Mouse (Mus musculus) CH12.LX (cell line): Measurements from ENCODE around the gene Ccdc162. TPM values are rescaled to one million over a fixed set of nuclear protein-coding genes. Genes with fewer than 3 reads are reported as not detected.

Experiments used
- DNase-seq: peaks from one replicate; pipeline ENCODE4 v3.0.0-alpha.2; 2013; ENCODE audit errors: extremely low read depth
- H3K27ac ChIP-seq: 2 replicates; pipeline ENCODE4 v1.5.1; 2012; ENCODE audit warnings: low read depth, mild to moderate bottlenecking, control low read depth, moderate library complexity; ENCODE audit not compliant: insufficient read depth
- H3K27me3 ChIP-seq: replicated peaks from 2 replicates; pipeline ENCODE3; 2012; ENCODE audit warnings: inconsistent platforms
- H3K36me3 ChIP-seq, 2 experiments: replicated peaks in 1 of 2; 2 replicates each; pipeline versions ENCODE3 to v1.6.1; 2012; ENCODE audit warnings: inconsistent platforms in 1 of 2, low read length in 1 of 2, mild to moderate bottlenecking in 1 of 2, mixed read lengths in 1 of 2, moderate library complexity in 1 of 2; ENCODE audit not compliant: control insufficient read depth in 1 of 2, insufficient read depth in 1 of 2
- H3K4me1 ChIP-seq, 2 experiments: 2 replicates each; pipeline ENCODE4 v1.6.1; 2012; ENCODE audit warnings: inconsistent platforms in 1 of 2, moderate library complexity in 1 of 2; ENCODE audit not compliant: insufficient read depth in 2 of 2, control insufficient read depth in 1 of 2
- H3K4me2 ChIP-seq: 2 replicates; pipeline ENCODE4 v1.6.1; 2012; ENCODE audit warnings: low read depth, mild to moderate bottlenecking, control low read depth; ENCODE audit not compliant: poor library complexity, insufficient read depth, severe bottlenecking
- H3K4me3 ChIP-seq, 3 experiments: fragments of 150-350 bp in 1 of 3; sonication (generic) in 1 of 3; replicated peaks in 1 of 3; 2 replicates each; pipeline versions ENCODE3 to v1.5.1; 2011 to 2012; ENCODE audit warnings: low read depth in 2 of 3, low read length in 2 of 3, mild to moderate bottlenecking in 2 of 3, moderate library complexity in 2 of 3, control low read depth in 1 of 3, improper control_type of control experiment in 1 of 3, inconsistent platforms in 1 of 3, mixed read lengths in 1 of 3; ENCODE audit not compliant: poor library complexity in 1 of 3
- H3K79me2 ChIP-seq: replicated peaks from 2 replicates; pipeline ENCODE4 v1.6.1; 2012; ENCODE audit warnings: mild to moderate bottlenecking, moderate library complexity; ENCODE audit not compliant: control insufficient read depth, poor library complexity, insufficient read depth, severe bottlenecking; ENCODE audit errors: extremely low read depth
- H3K9ac ChIP-seq: 2 replicates; pipeline ENCODE4 v1.6.1; 2012; ENCODE audit warnings: low read depth, mild to moderate bottlenecking, control low read depth, moderate library complexity; ENCODE audit not compliant: insufficient read depth
- H3K9me3 ChIP-seq: replicated peaks from 2 replicates; pipeline ENCODE3; 2012; ENCODE audit warnings: low read length, inconsistent platforms, mixed read lengths
- CHD1 ChIP-seq: IDR thresholded peaks from 2 replicates; pipeline ENCODE4 v1.6.1; 2012; ENCODE audit warnings: low read depth, low read length, improper control_type of control experiment, inconsistent platforms
- CHD2 ChIP-seq: IDR thresholded peaks from 2 replicates; pipeline ENCODE4 v1.6.1; 2011; ENCODE audit warnings: low read length, improper control_type of control experiment
- CTCF ChIP-seq, 2 experiments: IDR thresholded peaks in 1 of 2; conservative IDR thresholded peaks in 1 of 2; 2 replicates each; pipeline ENCODE4 v1.5.1; 2011 to 2012; ENCODE audit warnings: low read depth in 2 of 2, low read length in 2 of 2, improper control_type of control experiment in 1 of 2, inconsistent platforms in 1 of 2, mild to moderate bottlenecking in 1 of 2, moderate library complexity in 1 of 2
- E2F4 ChIP-seq: IDR thresholded peaks from 2 replicates; pipeline ENCODE4 v1.6.1; 2011; ENCODE audit warnings: low read depth, low read length, improper control_type of control experiment; ENCODE audit not compliant: insufficient replicate concordance
- ELF1 ChIP-seq: IDR thresholded peaks from 2 replicates; pipeline ENCODE4 v1.6.1; 2014; ENCODE audit warnings: low read depth, mild to moderate bottlenecking, inconsistent platforms, low read length, improper control_type of control experiment
- EP300 ChIP-seq: IDR thresholded peaks from 2 replicates; pipeline ENCODE4 v1.6.1; 2011; ENCODE audit warnings: low read length, improper control_type of control experiment
- GABPA ChIP-seq: IDR thresholded peaks from 2 replicates; pipeline ENCODE4 v1.6.1; 2012; ENCODE audit warnings: low read depth, low read length, improper control_type of control experiment, inconsistent platforms; ENCODE audit not compliant: insufficient replicate concordance
- HCFC1 ChIP-seq: IDR thresholded peaks from 2 replicates; pipeline ENCODE4 v1.6.1; 2012; ENCODE audit warnings: low read depth, mild to moderate bottlenecking, inconsistent platforms, low read length, improper control_type of control experiment
- IRF4 ChIP-seq: IDR thresholded peaks from 2 replicates; pipeline ENCODE4 v1.6.1; 2014; ENCODE audit warnings: low read depth, mild to moderate bottlenecking, inconsistent platforms, low read length, improper control_type of control experiment
- JUN ChIP-seq: IDR thresholded peaks from 2 replicates; pipeline ENCODE4 v1.6.1; 2011; ENCODE audit warnings: low read depth, mild to moderate bottlenecking, low read length, improper control_type of control experiment, moderate library complexity; ENCODE audit not compliant: insufficient read depth
- JUND ChIP-seq: conservative IDR thresholded peaks from 2 replicates; pipeline ENCODE4 v1.6.1; 2011; ENCODE audit warnings: low read depth, low read length, improper control_type of control experiment
- KAT2A ChIP-seq: IDR thresholded peaks from 2 replicates; pipeline ENCODE4 v1.6.1; 2012; ENCODE audit warnings: low read length, improper control_type of control experiment, inconsistent platforms; ENCODE audit not compliant: insufficient replicate concordance
- MAX ChIP-seq: IDR thresholded peaks from 2 replicates; pipeline ENCODE4 v1.6.1; 2011; ENCODE audit warnings: low read length, improper control_type of control experiment
- MAZ ChIP-seq: IDR thresholded peaks from 2 replicates; pipeline ENCODE4 v1.6.1; 2012; ENCODE audit warnings: low read depth, mild to moderate bottlenecking, inconsistent platforms, low read length, improper control_type of control experiment, moderate library complexity
- MEF2A ChIP-seq: IDR thresholded peaks from 2 replicates; pipeline ENCODE4 v1.6.1; 2014; ENCODE audit warnings: low read depth, mild to moderate bottlenecking, inconsistent platforms, low read length, improper control_type of control experiment, borderline replicate concordance
- MYC ChIP-seq: IDR thresholded peaks from 2 replicates; pipeline ENCODE4 v1.6.1; 2011; ENCODE audit warnings: low read depth, mild to moderate bottlenecking, improper control_type of control experiment, low read length
- NELFE ChIP-seq: IDR thresholded peaks from 2 replicates; pipeline ENCODE4 v1.6.1; 2011; ENCODE audit warnings: low read depth, low read length, improper control_type of control experiment
- NRF1 ChIP-seq: IDR thresholded peaks from 2 replicates; pipeline ENCODE4 v1.6.1; 2014; ENCODE audit warnings: low read depth, mild to moderate bottlenecking, inconsistent platforms, low read length, improper control_type of control experiment, moderate library complexity
- POLR2A ChIP-seq: IDR thresholded peaks from 2 replicates; pipeline ENCODE4 v1.6.1; 2011; ENCODE audit warnings: low read depth, mild to moderate bottlenecking, improper control_type of control experiment, low read length
- RAD21 ChIP-seq: IDR thresholded peaks from 2 replicates; pipeline ENCODE4 v1.6.1; 2011; ENCODE audit warnings: low read depth, mild to moderate bottlenecking, low read length, improper control_type of control experiment, moderate library complexity
- SIN3A ChIP-seq: IDR thresholded peaks from 2 replicates; pipeline ENCODE4 v1.6.1; 2012; ENCODE audit warnings: low read length, improper control_type of control experiment, inconsistent platforms
- SMC3 ChIP-seq: IDR thresholded peaks from 2 replicates; pipeline ENCODE4 v1.6.1; 2011; ENCODE audit warnings: low read depth, low read length, improper control_type of control experiment
- TBP ChIP-seq: conservative IDR thresholded peaks from 2 replicates; pipeline ENCODE4 v1.6.1; 2011; ENCODE audit warnings: low read depth, low read length, improper control_type of control experiment
- TCF12 ChIP-seq: IDR thresholded peaks from 2 replicates; pipeline ENCODE4 v1.6.1; 2014; ENCODE audit warnings: low read depth, mild to moderate bottlenecking, inconsistent platforms, low read length, improper control_type of control experiment
- UBTF ChIP-seq: IDR thresholded peaks from 2 replicates; pipeline ENCODE4 v1.6.1; 2012; ENCODE audit warnings: low read depth, mild to moderate bottlenecking, inconsistent platforms, low read length, improper control_type of control experiment, moderate library complexity
- ZC3H11A ChIP-seq: IDR thresholded peaks from 2 replicates; pipeline ENCODE4 v1.6.1; 2012; ENCODE audit warnings: low read depth, mild to moderate bottlenecking, inconsistent platforms, low read length, improper control_type of control experiment
- ZKSCAN1 ChIP-seq: IDR thresholded peaks from 2 replicates; pipeline ENCODE4 v1.6.1; 2012; ENCODE audit warnings: low read depth, inconsistent platforms, low read length, improper control_type of control experiment, borderline replicate concordance
- ZMIZ1 ChIP-seq: IDR thresholded peaks from 2 replicates; pipeline ENCODE4 v1.6.1; 2012; ENCODE audit warnings: low read depth, mild to moderate bottlenecking, inconsistent platforms, low read length, improper control_type of control experiment
- ZNF384 ChIP-seq: IDR thresholded peaks from 2 replicates; pipeline ENCODE4 v1.6.1; 2012; ENCODE audit warnings: low read depth, low read length, improper control_type of control experiment, inconsistent platforms
- dilution Hi-C: fragments of 300-500 bp; cut with MboI; formaldehyde crosslinking; loops from 2 replicates; pipeline ENCODE4 v1.14.3; 2020; ENCODE audit warnings: low sequenced_read_pairs; ENCODE audit not compliant: extremely low pct_unique_long_range_greater_than_20kb, extremely low pct_ligation_motif_present
- in situ Hi-C: fragments of 300-500 bp; cut with MboI; formaldehyde crosslinking; loops from 3 replicates; pipeline ENCODE4 v1.14.3; 2019; ENCODE audit warnings: low sequenced_read_pairs, low pct_ligation_motif_present, low pct_unique_long_range_greater_than_20kb, mixed read lengths
- polyA plus RNA-seq: library from polyadenylated mRNA; unstranded; fragments of >175 nt; gene quantifications from 2 replicates; pipeline ENCODE4 v1.2.1, GENCODE M21; 2012; ENCODE audit warnings: low read depth; ENCODE audit not compliant: insufficient read length
- total RNA-seq, 2 experiments: library from RNA; depleted of rRNA; stranded (reverse); fragments of 300-350 nt in 1 of 2; fragments of >200 nt in 1 of 2; gene quantifications; 2 replicates each; pipeline ENCODE4 v1.2.3; 2012 to 2014

Ccdc162 gene
- total and polyA plus RNA-seq, 3 experiments: 0.64 to 1.3 (median 1.3) TPM

DNA sequence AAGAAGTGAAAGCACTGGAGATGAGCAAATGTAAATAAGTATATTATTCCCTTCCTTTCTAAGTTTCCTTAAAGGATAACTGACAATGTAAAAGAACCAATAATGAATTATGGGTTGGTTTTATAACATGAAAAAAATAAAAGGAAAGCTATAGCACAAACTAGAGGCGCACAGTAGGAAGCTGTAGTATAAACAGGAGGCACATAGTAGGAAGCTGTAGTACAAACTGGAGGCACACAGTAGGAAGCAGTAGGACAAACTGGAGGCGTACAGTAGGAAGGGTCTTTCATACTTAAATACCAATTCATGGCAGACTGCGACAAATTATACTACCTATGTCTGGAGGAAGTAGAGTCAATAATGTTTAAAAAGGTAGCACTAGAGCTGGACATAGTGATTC, 16.8 kb upstream of the Ccdc162 start:
- DNase-seq: no peak
- Histone ChIP-seq H3K79me2 (no peaks in the 10 kb centered on the region), H3K27me3 (no peaks in the 10 kb centered on the region), H3K36me3 (peaks cover 34 to 77% of the 10 kb centered on the region in 2 experiments), H3K4me1 (no peaks in the 10 kb centered on the region), H3K4me2 (no peak overlapping the region), H3K9ac (no peak overlapping the region), H3K4me3 (no peak overlapping the region), H3K27ac (no peak overlapping the region), H3K9me3 (peaks cover under 1% of the 10 kb centered on the region)
- TF ChIP-seq ZKSCAN1 (peak; percentile 56), E2F4 (no peak)
- in situ Hi-C loops: no loop called here
- dilution Hi-C loops: no loop called here

DNA sequence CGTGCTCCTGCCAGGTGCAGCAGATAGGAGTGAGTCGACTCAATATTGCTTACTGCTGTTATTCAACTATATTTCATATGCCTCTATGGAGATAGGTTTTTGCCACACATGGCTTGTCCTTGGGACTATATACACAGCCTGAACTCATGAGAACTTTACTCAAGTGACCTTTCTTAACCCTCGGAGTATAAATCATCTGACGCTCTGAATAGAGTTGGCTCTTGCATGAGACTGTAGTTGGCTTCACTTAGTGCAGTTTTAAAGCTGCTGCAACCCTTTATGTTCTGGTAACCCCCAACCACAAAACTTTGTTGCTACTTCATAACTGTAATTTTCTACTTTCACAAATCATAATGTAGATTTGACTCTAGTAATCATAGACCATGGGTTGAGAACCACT, 15.5 kb upstream of the Ccdc162 start:
- Histone ChIP-seq H3K36me3 (peaks cover 31 to 75% of the 10 kb centered on the region in 2 experiments), H3K4me1 (no peaks in the 10 kb centered on the region)
- dilution Hi-C loops: no loop called here

DNA sequence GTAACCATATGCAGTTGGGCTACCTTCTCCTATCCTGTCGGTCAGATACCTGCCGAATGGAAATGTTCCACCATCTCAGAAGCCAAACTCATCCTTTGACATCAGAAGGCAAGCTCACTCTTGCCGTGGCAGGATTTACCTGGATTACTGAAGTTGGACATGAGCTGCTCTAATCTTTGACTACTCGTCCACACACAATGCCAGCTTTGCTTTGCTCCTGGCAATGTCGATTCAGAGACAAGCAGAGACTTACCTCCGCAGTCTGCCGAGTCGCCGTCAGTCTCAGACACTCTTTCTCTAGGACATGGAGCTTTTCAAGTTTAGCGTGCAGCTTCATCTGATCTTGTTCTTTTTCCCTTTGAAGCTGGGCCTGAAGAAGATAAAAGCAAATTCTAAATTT, 14.3 kb upstream of the Ccdc162 start:
- H3K4me2 ChIP-seq: no peak overlapping the region
- H3K9ac ChIP-seq: no peak overlapping the region
- H3K4me3 ChIP-seq: no peak overlapping the region
- H3K27me3 ChIP-seq: no peaks in the 10 kb centered on the region
- in situ Hi-C loops (no loop called here), dilution Hi-C loops (no loop called here)
- peaks cover 31 to 72% of the 10 kb centered on the region in 2 experiments for H3K36me3 ChIP-seq
- no peak for TF ChIP-seq CHD2
- no peak for TF ChIP-seq ZNF384
- TF ChIP-seq ELF1: no peak
- no peak for TF ChIP-seq JUN
- no peak for TF ChIP-seq RAD21
- no peak for TF ChIP-seq EP300
- no peak for TF ChIP-seq NELFE
- TF ChIP-seq KAT2A: no peak
- TF ChIP-seq UBTF: no peak
- no peak for TF ChIP-seq MYC
- TF ChIP-seq TBP: no peak
- TF ChIP-seq ZMIZ1: no peak
- TF ChIP-seq JUND: no peak
- TF ChIP-seq SMC3: no peak
- no peak for TF ChIP-seq HCFC1
- no peak for TF ChIP-seq MEF2A
- no peak for TF ChIP-seq MAZ
- no peak for DNase-seq
- H3K4me1 ChIP-seq: no peaks in the 10 kb centered on the region
- H3K27ac ChIP-seq: no peak overlapping the region
- H3K79me2 ChIP-seq: no peaks in the 10 kb centered on the region
- peaks cover 5% of the 10 kb centered on the region for H3K9me3 ChIP-seq

More for the DNA sequence above, 15.5 kb upstream of the Ccdc162 start:
- H3K27ac ChIP-seq: no peak overlapping the region
- in situ Hi-C loops: no loop called here
- no peaks in the 10 kb centered on the region for H3K79me2 ChIP-seq
- no peaks in the 10 kb centered on the region for H3K27me3 ChIP-seq
- DNase-seq: no peak
- H3K9me3 ChIP-seq: peaks cover 5% of the 10 kb centered on the region
- H3K4me3 ChIP-seq: no peak overlapping the region
- TF ChIP-seq ZKSCAN1 (no peak), GABPA (no peak), JUN (no peak), POLR2A (no peak), EP300 (no peak), ELF1 (no peak), MAZ (no peak), NRF1 (no peak), CTCF (conservative IDR thresholded peaks at IDR 0.05 in 1 of 2, IDR thresholded peaks at IDR 0.05 in 1 of 2; ENCODE audit: low read depth in 2 of 2, low read length in 2 of 2) (no peak), TCF12 (no peak), MAX (no peak), CHD1 (no peak), MYC (no peak), ZC3H11A (no peak), SMC3 (no peak), JUND (no peak), ZMIZ1 (no peak), IRF4 (no peak), SIN3A (no peak)
- no peak overlapping the region for H3K4me2 ChIP-seq
- H3K9ac ChIP-seq: no peak overlapping the region
